Mouse (Mus musculus) T-helper 17 cell (primary cell): Measurements from ENCODE around the gene Psmc3ip.

Source experiments
- in situ Hi-C, 2 experiments: fragments of 300-600 bp; cut with MboI, MseI; formaldehyde crosslinking; loops; 1 replicate in 1 of 2; 2 replicates in 1 of 2; pipeline ENCODE4 v1.15.1; 2025; ENCODE audit warnings: high pct_unique_total_duplicates in 2 of 2

Gene Psmc3ip

DNA sequence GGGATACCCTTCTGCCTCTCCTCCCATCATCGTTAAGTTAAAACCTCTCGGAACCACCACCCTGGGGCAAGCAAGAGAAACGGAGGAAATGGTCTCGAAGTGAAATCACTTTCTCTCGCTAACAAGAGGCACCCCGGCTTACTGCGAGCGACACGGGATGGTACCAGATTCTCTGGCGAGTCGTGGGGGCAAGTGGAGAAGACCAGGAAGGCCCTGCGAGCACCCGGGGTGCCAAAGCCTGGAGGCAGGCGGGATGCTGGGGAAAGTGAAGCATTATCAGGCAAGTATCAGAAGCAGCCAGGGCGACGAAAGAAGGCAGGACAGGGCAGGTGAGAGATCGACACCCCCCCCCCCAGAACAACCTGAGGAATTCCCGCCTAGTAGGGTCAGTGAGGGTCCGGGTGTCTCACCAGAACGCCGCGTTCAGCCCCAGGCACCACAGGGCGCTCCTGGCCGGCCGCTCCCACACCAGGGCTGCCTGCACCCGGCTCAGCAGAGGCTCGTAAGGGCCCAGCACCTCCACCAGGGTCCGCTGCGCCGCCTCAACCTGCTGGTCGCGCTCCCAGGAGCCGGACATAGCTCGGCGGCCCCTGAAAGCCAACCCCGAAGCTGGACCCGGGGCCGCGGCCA, 24.0 kb upstream of the Psmc3ip start:
- in situ Hi-C loops = no loop called here

DNA sequence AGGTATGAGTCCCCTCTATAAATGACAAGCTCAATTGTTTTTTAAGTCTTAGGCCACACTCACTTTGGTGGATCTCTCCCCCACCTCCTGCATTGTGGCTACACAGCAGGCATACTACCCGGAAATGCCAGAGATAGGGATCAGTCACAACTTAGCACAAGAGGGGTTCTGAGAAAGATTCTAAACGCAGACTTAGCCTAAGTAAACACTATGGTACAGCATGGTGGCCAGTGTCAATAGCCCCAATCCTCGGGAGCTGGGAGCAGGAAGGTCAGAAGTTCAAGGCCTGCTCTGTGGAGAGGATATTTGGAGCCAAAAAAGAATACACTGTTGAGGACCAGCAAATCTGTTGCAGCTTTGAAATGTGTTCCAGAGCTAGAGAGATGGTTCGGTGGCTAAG, 22.9 kb upstream of the Psmc3ip start:
- in situ Hi-C loops = no loop called here

DNA sequence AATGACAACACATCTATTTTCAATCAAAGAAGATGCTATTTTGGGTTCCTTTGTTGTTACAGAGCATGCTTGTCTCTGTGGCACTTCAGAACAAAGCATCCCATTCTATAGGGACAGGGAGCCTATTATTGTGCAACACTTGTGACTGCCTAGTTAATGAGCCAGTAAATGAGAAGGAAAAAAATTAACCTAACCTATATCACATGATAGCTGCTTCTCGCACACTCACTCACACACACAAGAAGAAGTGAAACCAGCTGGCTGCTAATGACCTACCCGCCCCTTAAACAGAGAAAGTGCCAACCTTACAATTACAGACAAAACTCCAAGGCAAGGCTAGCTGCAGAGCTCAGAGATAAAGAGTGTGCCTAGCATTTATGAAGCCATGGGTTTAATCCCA, 20.3 kb upstream of the Psmc3ip start:
- in situ Hi-C loops = no loop called here

DNA sequence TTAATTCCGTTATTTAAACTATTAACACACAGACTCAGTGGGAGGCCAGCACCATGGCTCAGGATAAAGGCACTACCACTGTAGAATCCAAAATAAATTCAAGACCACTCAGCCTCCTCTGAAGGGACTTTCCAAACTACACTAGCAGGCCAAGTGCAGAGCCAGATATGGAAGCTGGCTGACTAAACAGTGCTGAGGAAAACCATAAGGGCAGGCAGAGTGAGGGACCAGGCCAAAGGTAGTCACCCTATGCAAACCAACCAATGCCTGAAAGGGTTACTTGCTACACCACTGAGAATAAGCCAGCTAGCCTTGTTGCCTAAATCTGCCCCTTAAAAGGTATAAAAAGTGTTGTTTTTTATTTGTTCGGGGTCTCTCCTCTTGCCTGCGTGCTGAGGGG, 16.9 kb upstream of the Psmc3ip start:
- in situ Hi-C loops = no loop called here

DNA sequence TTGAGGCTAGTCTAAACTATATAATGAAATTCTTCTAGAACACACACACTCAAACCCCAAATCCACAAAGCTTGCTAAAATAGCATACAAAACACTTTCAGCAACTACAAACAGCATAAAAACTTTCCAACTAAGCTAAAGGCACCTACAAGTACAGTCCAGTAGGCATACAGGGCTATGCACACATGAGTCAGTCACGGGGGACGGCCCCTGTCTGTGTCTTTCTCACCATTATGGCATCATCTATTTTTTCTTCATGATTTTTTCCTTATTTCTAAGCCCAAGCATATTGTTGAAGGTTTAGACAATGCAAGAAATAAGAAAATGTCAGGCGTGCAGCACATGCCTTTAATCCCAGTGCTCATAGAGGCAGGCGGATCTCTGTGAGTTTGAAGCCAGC, 15.9 kb upstream of the Psmc3ip start:
- in situ Hi-C loops = no loop called here

DNA sequence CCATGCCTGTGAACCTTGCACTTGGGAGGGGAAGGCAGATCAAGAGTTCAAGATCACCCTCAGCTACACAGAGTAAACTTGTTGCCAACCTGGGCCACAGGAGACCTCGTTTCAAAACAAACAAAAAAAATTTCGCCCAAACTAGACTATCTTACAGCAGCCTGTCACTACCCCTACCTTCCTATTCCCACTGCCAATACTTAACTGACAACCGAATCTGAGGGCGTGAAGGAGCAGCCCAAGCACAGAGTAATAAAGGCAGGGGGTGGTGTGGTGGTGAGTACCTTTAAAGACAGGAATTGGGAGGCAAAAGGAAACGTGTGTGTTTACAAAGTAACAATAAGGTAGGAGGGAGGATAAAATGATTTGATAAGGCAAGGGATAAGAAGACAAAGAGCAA, 15.5 kb upstream of the Psmc3ip start:
- in situ Hi-C loops = no loop called here

DNA sequence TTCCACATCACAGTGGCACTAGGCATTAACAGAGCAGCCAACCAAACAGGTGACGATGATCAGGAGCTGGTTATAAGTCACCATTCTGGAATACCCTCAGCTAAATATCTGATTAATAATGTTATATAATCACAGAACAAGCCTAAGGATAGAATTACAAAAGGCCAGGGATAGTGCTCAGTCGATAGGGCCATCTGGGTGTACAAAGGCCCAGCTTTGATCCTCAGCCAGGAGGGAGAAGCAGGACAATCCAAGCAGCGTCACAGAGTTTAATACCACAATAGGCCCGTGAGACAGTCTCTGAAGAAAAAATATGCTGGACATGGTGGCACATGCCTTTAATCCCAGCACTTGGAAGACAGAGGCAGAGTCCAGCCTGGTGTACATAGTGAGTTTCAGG, 14.1 kb upstream of the Psmc3ip start:
- in situ Hi-C loops = no loop called here

DNA sequence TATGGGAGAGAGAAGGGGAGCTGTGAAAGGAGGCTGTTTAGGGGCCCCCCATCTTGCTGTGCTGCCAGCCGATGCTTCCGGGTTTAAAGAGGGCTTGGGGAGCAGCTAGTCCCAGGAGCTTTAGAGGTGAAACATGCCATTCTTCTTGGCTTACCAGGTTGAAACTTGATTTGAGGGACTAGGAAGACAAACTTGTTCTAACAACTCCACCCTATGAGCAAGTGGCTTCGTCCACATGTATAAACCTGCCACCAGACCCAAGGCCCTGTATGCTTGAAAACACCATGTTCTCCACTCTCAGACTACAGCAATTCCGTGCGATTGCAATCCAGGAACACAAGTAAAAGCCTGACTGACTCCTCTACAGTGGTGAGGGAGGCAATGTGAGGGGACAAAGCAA, 7.8 kb upstream of the Psmc3ip start:
- in situ Hi-C loops = no loop called here

DNA sequence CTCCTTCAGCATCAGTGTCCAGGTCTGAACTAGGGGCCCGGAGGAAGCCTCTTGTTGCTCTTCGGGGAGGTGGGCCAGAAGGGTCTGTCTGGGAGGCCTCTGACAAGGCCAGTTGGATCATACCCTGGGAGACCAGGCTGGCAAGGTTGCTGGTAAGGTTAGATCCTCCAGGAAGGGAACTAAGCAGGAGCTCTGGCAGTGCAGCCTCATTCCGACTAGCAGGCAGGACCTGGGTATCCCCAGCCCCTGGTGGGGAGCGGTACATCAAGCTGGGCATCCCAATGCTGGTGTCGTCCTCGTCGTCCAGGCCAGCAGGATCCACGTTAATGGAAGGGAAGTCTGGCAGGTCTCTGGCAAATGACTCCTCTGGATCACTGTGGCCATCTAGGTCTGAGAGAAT, 3.0 kb upstream of the Psmc3ip start:
- in situ Hi-C loops = no loop called here

DNA sequence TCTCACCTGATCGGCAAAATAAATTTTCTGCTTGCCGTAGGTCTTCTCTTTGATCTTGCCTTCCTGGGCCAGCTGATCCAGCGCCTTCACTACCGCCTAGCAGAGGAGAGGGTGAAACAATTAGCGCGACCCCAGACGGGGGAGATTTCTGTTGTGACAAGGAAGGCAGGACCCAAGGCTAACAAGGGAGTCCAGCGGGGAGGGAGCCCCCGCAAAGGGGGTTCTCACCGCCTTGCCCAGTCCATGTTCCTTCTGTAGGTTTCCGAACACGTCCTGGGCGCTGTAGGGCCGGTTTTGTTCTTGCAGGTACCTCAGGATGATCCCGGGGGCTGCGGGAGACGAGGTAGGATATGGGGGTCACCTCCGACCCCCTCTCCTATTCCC, 314 bp downstream of the Psmc3ip start:
- in situ Hi-C loops = no loop called here

DNA sequence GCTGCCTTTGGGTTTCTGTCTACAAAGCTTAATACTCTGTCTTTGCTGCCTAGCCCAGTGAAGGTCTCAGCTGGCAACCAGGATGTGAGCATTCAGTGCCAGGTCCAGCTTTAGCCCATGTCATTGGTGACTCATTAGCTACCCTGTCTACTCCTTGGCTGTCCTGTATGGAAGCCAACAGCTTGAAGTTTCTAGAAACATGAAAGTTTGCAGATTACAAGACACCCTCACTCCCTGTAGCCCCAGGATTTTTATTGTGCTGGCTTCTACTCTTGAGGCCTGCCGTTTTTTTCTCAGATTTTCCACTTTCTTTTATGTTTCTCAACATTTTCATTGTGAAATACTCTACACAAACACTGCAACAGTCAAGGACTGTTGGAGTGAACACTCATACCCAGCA, 5.3 kb downstream of the Psmc3ip start:
- in situ Hi-C loops = no loop called here

DNA sequence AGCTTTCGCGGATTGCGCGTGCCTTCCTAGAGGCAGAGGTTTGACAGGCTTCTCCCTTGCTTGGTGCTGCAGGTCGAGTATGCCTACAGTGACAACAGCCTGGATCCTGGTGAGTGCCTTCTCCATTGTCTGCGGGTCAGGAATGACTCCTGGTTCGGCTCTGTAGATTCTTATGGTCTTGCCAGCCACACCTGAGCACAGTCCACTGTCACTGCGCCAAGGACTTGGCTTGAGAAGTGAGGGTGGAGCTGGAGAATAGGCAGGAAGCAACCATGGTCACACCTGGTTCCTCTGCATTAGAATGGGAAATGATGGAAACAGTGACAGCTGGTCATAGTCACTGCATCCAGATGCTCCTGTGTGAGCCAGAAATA, 7.6 kb downstream of the Psmc3ip start:
- in situ Hi-C loops = no loop called here

DNA sequence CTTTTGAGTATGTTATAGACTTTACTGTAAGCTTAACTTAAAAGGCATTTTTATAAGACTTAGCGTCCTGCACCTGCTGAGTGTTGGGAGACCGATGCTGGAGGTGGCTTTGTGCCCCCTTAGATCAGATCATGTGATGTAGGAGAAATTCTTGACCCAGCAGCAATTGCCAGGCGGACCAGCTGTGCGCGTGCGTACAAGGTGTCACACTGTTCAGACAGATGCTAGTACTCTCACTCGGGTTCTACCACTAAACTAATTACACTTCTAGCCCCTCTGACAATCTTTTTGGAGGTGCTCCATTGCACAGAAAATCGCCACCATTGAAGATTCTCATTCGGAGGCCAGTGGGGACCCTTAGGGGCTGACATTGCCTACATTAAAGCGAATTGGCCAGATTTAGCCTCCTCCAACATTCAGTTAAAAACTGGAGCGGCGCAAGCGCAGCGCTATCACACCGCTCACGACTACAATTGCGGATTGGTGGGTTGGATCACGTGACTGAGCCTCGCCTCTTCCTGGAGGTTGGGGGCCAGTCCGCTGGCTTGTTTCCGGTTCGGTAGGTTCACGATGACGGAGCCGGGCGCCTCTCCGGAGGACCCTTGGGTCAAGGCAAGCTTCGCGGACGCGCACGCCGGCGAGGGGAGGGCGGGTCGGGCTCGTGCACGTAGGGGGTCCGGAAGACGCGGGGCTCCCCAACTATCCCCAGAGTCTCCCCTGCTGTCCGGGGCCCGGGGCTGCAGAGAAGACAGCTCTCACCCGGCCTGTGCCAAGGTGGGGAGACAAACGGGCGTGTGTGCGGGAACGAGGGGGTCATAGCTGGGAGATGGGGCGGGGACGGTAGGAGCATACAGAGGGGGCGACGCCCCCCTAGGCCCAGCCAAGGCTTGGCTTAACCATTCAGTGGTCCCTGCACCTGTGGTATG, 8.2 kb downstream of the Psmc3ip start, which contains the start of gene Mlx:
TSS of gene Mlx (plus strand) at position 522 of the 926 bp plus-strand sequence.
- in situ Hi-C loops = no loop called here

DNA sequence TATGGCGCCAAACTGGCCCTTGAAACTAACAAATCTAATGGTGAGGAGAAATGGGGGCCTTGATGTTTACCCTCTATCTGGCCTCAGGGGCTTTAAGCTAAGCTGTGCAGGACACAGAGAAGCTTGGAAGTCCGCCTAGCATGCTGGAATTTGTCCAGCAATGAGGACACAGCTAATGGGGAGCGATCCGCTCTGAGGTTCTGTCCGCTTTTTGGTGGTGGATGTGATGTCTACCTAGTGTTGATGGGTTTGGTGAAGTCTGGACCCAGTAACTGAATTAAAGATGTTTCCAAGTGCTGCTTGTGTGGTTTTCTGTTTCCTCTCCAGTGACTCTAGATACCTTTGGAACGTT, 8.9 kb downstream of the Psmc3ip start:
- in situ Hi-C loops = no loop called here

DNA sequence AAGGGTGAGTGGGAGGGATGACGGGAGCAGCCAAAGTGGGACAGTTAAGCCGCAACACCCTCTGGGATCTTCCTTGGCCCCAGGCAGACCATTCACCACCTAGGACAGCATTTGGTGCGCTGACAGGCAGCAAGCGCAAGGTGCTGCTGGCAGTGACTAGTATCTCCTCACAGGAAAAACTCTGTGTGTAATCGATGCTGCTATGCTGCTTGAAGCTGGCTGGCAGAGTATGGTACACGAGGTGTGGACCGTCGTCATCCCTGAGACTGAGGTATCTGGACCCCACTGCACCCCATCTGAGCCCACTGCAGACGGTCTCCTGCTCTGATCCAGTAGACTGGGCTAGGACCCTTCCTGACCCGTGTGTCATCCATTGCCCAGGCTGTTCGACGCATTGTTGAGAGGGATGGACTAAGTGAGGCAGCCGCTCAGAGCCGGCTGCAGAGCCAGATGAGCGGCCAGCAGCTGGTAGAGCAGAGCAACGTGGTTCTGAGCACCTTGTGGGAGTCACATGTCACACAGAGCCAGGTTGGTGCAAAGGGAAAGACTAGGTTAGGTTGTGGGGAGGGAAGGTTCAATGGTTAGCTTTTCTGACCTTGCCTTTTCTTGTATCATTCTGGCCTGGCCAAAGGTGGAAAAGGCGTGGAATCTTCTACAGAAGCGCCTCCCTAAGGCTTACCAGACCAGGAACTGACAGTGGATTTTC, 9.5 kb downstream of the Psmc3ip start:
- in situ Hi-C loops = no loop called here

DNA sequence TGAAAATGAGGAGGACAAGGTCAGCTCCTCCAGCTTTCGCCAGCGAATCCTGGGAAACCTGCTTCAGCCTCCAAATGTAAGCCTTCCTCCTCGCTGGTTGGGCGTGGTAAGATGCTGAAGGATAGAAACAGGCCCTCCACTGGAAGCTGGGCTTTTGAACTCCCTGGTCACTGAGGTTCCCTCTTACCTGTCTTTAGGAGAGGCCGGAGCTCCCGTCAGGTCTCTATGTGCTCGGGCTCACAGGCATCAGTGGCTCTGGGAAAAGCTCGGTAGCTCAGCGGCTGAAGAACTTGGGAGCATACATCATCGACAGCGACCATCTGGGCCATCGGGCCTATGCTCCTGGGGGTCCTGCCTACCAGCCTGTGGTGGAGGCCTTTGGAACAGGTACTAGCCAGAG, 10.4 kb downstream of the Psmc3ip start:
- in situ Hi-C loops = loop anchor here in 1 of 2 experiments (5.0 kb wide), 1 partner anchor 97 kb away; no protein-coding TSS in a partner anchor

DNA sequence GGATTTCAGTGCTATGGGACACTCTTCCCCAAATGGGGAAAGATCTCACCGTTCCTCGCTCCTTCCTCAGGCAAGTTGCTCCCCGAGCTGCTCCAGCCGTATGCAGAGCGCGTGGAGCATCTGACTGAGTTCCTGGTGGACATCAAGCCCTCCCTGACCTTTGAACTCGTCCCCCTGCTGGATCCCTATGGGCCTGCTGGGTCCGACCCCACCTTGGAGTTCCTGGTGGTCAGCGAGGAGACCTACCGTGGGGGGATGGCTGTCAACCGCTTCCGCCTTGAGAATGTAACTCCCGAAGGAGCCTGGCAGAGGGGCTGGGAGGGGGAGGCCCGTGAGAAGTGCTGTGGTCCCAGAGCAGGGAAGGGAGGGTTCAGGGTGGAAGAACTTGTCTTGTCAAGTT, 11.0 kb downstream of the Psmc3ip start:
- in situ Hi-C loops = loop anchor here in 1 of 2 experiments (5.0 kb wide), 1 partner anchor 98 kb away; no protein-coding TSS in a partner anchor

DNA sequence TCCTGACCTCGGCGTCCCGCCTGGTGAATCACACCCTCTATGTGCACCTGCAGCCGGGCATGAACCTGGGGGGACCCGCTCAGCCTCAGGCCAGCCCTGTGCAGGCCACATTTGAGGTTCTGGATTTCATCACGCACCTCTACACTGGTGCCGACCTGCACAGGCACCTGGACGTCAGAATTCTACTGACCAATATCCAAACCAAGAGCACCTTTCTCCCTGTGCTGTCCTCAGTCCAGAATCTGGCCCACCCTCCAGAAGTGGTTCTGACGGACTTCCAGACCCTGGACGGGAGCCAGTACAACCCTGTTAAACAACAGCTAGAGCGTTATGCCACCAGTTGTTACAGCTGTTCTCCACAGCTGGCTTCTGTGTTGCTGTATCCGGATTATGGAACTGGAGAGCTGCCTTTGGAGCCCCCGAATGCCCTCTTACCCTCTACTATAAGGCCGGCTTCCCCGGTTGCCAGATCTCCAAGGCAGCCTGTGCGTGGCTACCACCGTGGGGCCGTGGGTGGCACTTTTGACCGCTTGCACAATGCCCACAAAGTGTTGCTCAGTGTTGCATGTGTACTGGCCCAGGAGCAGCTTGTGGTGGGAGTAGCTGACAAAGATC, 12.0 kb downstream of the Psmc3ip start:
- in situ Hi-C loops = loop anchor here in 1 of 2 experiments (5.0 kb wide), 1 partner anchor 99 kb away; no protein-coding TSS in a partner anchor

DNA sequence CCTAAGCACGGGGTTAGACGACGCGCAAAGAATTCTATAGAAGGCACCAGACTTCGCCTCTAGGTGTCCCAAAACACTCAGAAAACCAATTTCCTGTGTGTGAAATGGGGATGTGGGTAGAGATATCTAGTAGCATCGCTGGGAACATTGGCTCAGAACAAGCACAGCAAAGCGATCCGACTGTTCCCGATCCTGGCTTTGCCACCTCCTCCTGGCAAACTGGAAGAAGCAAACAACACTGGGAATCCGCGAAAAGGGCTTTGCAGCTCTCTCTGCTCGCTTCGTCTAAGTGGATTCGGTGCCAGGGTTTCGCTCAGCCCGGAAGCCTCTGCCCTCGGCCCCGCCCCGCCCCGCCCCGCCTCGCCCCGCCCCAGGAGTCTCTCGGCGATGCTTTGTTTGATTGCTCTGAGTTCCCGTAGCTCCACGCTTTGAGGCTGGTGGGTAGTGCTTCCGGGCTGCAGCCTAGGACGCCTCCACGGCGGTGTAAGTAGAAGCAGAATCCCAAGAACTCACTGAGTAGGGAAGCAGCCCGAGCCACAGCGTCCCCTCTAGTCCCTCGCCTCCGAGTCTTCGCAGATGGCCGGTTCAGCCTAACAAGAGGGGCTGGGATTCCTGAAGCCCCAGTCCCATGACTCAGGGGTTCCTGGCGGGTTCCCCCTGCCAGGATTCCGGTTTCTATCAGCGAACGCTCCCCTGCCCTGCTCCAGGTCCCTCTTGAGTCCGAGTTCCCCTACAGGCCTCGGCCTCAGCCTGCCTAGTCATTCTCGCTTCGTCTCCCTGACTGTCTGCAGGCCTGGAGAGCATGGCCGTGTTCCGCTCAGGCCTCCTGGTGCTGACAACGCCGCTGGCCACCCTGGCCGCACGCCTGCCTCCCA, 12.8 kb downstream of the Psmc3ip start, which contains the start of gene Coasy:
TSS of gene Coasy (plus strand) at position 358 of the 875 bp plus-strand sequence.
- in situ Hi-C loops = loop anchor here in 1 of 2 experiments (5.0 kb wide), 1 partner anchor 100 kb away; no protein-coding TSS in a partner anchor

DNA sequence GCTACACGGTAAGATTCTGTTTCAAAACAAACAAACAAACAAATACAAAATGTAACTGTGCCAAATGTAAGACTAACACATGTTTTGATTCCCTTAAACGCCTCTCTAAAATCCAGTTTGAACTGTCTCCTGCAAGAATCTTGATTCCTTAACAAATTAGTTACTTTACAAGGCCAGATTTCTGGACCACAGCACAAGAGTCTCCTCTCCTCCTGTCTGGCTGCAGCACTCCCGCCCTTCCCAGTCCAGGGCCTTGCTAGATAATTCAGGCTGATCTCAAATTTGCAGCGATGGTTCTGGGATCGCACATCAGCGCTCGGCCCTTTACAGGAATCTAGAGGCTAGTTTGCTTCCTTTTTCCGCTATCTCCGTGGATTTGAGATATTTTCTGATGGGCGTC, 13.6 kb downstream of the Psmc3ip start:
- in situ Hi-C loops = loop anchor here in 1 of 2 experiments (5.0 kb wide), 1 partner anchor 101 kb away; no protein-coding TSS in a partner anchor
